Mouse (Mus musculus) ES-CJ7 (cell line): ENCODE data around the gene Ddah1.

Experiments used
- DNase-seq: peaks from one replicate; pipeline ENCODE4 v3.0.0; 2011; ENCODE audit warnings: low read depth, low spot score

Gene Ddah1

GRCm38 (mm10) chr3:145758561-145759378 is at the start of gene Ddah1:
Gene Ddah1, plus strand, starts transcription at chr3:145758675.
- peak; percentile 43 for DNase-seq

- DNase-seq: no peak
Observed at GRCm38 (mm10) chr3:145715923-145716322, 42.6 kb upstream of the Ddah1 start.

GRCm38 (mm10) chr3:145719660-145720059 is 38.8 kb upstream of the Ddah1 start:
- DNase-seq: no peak

GRCm38 (mm10) chr3:145725078-145725477 is 33.4 kb upstream of the Ddah1 start:
- DNase-seq: no peak

- DNase-seq: no peak
Observed at GRCm38 (mm10) chr3:145728336-145728735, 30.1 kb upstream of the Ddah1 start.

GRCm38 (mm10) chr3:145729531-145729930 is 28.9 kb upstream of the Ddah1 start:
- peak; percentile 40 for DNase-seq

GRCm38 (mm10) chr3:145730092-145730491 is 28.4 kb upstream of the Ddah1 start:
- DNase-seq: peak; percentile 24

GRCm38 (mm10) chr3:145734857-145735256 is 23.6 kb upstream of the Ddah1 start:
- no peak for DNase-seq

- no peak for DNase-seq
Observed at GRCm38 (mm10) chr3:145736562-145736961, 21.9 kb upstream of the Ddah1 start.

- no peak for DNase-seq
Observed at GRCm38 (mm10) chr3:145738662-145739061, 19.8 kb upstream of the Ddah1 start.

GRCm38 (mm10) chr3:145739904-145740303 is 18.6 kb upstream of the Ddah1 start:
- no peak for DNase-seq

- DNase-seq: no peak
Observed at GRCm38 (mm10) chr3:145743050-145743449, 15.4 kb upstream of the Ddah1 start.

GRCm38 (mm10) chr3:145743476-145744027 is 14.9 kb upstream of the Ddah1 start:
- DNase-seq: no peak

- no peak for DNase-seq
Observed at GRCm38 (mm10) chr3:145748626-145749025, 9.8 kb upstream of the Ddah1 start.

- no peak for DNase-seq
Observed at GRCm38 (mm10) chr3:145756457-145756856, 2.0 kb upstream of the Ddah1 start.

- DNase-seq: peak; percentile 84
Observed at GRCm38 (mm10) chr3:145757177-145757576, 1.3 kb upstream of the Ddah1 start.

GRCm38 (mm10) chr3:145757844-145758243 is 631 bp upstream of the Ddah1 start:
- peak; percentile 21 for DNase-seq

GRCm38 (mm10) chr3:145759379-145760209 is 1.1 kb downstream of the Ddah1 start:
- peak; percentile 79 for DNase-seq

GRCm38 (mm10) chr3:145760547-145760946 is 2.1 kb downstream of the Ddah1 start:
- DNase-seq: no peak

- no peak for DNase-seq
Observed at GRCm38 (mm10) chr3:145761501-145762170, 3.2 kb downstream of the Ddah1 start.

GRCm38 (mm10) chr3:145762957-145763641 is 4.6 kb downstream of the Ddah1 start:
- DNase-seq: no peak
